Mouse (Mus musculus): ENCODE data around the gene Macrod2.

Gene Macrod2

DNA sequence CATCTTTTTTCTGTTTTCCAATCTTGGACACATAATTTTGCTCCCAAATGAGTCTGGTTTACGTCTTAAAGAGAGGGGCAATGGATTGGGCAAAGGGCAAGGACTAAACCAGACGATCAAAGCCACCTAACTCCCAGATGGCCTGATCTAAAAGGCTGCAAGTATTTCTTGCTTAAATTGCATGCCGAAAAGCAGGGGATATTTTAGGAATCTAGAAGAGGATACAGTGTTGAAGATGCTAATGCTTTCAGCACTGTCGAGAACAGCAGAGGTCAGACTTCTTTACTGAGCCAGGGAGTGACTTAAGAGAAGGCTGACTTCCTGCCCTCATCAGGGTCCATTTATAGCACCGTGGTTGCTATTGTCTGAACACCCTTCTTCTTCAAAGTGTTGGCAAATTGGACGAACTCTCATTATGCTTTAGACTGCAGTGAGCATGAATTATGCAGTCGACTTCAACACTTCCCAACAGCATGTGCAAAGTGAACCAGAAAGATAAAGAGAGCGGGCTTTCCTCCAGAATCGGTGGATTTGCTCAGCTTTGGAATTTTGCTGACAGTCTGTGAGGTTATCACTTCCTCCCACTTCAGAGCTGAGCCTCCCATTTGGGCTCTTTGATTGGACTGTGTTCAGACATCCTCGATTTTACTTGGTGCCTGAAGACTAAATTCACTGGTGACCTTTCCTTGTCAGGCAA is 1481.2 kb downstream of the Macrod2 start:
- DNase-seq = no peak

DNA sequence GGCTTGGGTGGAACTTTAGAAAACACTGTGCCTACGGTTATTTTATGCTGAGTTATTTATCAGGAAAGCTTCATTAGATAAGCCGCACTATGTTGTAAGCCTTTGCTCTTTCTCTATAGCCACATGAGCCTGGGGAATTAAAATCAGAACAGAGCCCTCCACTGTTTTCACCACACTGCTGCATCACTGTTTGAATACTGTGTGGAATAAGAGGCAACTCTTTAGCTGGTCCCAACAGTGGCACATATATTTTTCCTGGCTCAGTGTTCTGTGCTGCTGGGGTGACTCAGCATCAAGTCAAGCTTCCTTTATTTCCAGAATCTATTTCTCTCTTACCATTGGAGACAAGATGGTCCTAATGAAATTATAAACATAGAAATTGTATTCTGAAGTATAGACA is 1481.8 kb downstream of the Macrod2 start:
- no peak for DNase-seq

DNA sequence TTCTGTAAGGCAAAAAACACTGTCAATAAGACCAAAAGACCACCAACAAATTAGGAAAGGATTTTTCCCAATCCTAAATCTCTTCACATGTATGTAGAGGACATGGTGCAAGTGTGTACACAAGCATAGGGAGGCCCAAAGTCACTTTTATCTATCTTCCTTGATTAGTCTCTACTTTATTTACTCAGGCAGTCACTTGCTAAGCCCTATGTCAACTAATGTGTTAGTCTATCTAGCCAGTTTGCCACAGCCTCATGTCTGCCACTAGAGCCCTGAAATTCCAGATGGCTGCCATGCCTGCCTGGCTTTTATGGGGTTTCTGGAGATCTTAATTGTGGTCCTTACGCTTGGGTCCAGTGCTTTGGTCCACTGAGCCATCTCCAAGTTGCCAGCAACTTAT is 1483.4 kb downstream of the Macrod2 start:
- DNase-seq = no peak

DNA sequence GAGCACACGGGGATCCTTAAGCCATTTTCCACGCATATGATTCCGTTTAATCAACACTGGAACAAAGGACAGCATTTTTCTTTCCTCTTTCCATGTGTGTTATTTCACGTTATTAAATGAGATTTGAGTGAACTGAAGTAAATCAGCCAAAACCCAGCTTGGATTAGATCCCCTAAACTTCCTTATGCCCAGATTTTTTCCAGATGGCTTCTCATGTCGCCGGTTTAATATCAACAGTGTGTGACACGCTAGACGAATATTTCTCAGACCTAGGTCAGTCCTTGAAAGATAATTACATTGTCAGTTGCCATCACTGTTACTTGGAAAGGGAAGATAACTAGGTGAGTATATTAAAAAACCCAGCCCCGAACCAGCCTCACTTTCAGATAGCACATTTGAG is 1484.6 kb downstream of the Macrod2 start:
- DNase-seq = no peak

DNA sequence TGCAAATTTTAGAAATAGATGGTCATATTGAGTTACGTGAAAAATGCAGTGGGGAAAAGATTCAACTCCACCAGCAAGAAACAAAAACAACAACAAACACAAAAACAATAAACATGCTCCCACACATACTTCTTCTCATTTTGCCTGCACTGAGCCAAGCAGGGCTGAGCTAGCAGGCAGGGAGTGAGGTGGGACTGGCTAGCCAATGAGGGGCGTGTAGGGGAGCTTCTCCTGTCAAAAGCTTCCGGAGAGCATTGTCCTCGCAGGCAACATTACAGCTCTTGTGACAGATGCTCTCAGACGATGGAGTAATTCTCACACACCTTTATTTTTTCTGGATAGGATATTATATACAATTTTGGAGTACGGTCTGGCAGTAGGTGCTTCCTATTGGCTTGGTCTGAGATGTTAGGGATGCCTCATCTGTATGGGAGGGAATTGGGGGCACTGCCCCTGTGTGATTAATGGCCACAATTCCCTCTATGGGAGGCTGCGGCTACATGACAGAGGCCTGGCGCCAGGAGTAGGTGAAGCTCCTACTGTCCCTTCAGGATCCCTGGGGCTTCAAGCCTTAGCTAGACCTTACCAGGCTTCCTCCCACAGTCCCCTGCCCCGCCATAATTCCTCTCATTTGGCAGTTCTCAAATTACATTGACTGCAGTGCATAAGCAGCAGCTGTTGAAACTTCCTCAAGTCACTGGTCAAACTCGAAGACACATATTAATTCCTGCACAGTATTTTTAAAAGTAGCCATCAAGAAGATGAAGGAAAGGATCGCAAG is 1491.8 kb downstream of the Macrod2 start:
- no peak for DNase-seq

DNA sequence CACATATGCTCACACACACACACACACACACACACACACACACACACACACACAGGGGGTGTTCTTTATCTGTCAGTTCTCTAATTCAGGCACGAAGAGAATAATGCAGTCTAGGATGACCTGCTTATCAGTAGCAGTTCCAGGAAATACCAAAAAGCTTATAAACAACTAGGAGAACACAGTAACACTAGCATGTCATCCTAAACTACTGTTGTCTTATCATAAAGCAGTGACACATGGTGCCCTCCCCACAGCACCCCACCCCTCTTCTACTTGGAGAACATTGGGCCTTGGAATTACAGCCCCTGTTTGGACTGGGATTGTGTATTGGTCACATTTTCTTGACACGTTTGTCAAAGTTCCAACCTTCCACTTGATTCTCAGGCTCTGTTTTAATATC is 1494.4 kb downstream of the Macrod2 start:
- no peak for DNase-seq

DNA sequence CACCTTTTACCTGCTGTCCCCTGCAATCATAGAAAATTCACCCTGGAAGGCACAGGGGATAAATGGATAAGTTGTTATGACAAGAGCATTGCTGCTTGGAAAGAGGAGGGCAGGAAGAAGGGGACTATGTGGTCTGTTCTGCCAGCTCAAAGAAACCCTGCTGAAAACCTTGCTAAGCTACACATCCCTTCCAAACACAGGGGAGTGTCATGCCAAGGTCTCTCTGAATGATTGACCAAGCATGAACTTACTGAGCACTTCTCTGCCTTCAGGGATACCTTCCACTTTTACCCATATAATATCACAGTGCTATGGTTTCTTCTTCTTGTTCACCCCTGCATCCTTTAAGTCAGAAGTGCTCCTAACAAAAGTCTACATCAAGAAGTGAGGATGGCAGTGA is 1502.8 kb downstream of the Macrod2 start:
- no peak for DNase-seq

DNA sequence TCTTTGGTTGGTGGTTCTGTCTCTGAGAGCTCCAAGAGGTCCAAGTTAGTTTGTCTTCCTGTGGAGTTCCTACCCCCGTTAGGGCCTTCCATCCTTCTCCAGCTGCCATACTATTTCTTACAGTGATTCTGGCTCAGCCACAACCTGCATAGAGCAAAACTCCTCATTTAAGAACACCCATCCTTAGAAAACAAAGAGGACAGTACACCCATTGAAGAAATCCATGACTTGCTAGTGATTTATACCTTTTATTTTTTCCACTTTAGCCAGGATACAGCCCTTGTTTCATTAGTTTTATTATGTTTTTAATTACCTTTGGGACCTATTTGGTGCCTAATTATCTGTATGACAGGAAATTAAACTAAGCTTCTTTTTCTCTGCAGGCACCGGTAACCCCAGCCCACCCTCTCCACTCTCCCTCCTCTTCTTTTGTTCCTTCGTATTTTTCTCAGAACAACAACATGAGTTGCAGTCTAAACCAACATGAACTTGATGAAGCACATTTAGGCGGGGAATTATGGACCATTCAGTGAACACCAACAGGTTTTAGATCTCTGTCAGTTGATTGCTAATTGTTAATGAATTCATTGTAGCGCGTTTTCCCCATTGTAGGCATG is 1516.8 kb downstream of the Macrod2 start:
- DNase-seq = no peak

DNA sequence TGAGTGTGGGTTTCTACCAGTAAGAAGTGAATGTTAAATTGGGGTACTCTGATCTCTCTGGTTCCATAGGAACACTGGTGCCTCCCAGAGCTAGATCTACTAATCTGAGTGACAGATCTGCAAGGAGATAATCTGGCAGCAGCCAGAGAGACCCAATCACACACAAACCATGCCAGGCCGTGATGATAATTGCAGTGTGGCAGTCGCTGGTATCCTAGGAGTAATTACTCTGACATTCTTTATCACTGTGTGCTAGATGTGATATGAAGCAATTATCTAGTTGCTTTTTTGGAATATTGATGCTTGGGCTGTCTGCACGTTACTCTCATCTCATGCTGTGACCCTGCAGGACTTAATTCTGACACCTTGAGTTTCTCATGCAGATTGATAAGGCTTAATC is 1518.4 kb downstream of the Macrod2 start:
- no peak for DNase-seq

DNA sequence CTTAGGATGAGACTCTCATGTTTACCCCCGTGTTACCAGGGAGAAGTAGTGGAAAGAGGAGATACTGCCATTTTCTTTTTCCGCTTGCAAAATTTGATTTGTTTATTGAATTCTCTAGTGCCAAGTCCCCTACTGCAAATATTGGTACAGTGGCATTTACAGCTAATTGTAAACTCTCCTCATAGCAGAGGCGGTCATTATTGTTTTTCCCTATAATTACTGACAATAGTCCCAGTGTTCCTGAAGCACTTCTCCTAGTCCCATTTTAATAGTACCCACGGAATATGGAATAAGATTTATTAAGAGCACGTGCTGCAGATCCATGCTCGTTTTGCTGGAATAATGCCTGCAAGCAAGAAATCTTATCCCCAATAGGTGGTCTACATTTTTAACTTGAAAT is 1518.8 kb downstream of the Macrod2 start:
- DNase-seq = no peak

DNA sequence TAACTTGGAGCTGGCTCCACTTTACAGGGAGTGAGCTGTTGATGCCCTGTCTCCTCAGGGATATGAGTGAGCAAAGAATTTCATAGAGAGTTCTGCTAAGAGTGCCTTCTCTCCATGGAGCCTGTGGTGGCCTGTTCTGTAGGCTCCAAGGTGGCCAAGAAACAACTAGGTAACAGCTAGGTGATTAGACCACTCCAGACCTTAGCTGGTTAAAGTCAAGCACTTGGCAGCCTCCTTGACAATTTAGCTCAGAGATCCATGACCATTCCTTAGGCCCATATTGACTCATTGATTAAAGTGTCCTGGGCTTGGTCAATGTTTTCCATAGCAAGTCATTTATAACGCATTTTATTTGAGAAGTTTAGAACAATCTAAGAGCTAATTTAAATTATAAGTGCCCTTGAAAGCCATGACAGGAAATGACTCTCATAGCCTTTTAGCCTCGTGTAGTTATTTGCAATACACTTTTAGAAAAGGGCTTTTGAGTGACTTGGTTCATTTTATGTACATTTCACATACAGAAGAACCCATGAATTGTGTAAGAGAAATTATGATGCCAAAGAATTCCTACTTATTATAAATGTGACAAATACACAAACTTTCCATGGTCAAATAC is 1525.4 kb downstream of the Macrod2 start:
- DNase-seq = no peak

DNA sequence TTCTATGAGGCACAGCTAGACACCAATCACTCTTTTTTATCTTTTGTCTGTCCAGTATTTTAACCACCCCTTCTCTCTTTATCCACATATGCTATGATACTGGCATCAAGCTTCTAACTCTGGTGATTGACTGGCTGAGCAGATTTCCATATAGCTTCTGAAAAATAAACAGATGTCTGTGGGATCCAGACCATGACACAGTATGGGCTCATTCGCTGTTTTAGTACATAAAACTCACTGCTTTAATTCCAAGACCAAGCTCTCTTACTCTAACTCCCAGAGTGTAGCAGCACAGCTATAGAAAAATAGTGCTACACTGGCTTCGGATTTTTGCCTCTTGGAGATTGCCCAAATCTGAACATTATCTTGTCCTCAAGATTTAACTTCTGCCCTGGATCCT is 1540.0 kb downstream of the Macrod2 start:
- DNase-seq = no peak

DNA sequence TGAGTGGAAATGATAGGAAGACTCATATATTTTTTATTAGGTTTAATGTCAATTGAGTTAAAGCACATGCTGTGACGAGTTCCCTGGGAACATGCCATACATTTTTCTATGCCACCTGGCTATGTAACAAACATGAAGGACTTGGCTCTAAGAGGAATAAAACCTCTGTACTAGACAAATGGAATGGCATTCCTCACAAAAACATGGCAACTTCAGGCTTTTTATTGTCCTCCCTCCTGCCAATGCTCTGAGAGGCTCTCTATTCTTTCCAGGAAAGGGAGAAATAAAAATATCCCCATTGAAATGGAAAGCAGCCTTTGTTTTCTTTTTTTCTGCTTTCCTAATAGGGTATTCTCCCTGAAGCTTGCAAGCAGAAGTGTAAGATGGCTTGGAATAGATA is 1559.7 kb downstream of the Macrod2 start:
- DNase-seq = no peak

DNA sequence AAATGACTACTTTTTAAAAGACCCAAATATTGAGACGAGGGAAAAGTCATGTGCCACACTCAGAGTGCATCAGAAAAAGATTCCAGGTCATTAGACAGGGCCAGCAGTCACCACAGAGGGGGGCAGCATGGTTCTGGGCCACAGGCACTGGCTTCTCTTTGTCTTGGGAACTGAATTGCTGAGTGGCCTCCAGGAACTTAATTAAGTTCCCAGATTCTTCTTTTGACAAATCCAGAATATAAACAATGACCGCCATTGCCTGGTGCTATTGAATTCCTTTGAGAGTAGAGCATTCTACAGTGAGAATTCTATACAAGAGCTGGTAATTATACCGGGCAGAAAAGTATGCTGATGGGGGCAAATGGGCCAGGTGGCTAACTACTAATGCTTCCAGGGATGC is 1560.1 kb downstream of the Macrod2 start:
- no peak for DNase-seq

DNA sequence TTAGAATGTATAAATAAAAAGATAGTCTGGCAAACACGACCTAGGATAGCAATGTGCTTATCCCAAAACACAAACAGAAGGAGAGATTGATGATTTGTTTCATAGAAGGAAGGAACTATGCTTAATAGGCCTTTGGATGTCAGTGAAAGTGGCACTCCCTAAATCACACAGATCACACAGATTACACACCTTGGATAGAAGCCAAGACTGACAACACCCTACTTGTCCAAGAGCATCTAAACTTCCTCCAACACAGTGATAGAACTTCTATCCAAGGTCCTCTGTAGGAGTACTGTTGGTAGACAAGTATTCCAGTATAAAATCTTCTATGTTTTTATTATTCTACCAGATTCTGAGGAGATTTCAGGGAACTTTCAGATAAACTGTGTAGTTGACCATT is 1567.8 kb downstream of the Macrod2 start:
- no peak for DNase-seq

DNA sequence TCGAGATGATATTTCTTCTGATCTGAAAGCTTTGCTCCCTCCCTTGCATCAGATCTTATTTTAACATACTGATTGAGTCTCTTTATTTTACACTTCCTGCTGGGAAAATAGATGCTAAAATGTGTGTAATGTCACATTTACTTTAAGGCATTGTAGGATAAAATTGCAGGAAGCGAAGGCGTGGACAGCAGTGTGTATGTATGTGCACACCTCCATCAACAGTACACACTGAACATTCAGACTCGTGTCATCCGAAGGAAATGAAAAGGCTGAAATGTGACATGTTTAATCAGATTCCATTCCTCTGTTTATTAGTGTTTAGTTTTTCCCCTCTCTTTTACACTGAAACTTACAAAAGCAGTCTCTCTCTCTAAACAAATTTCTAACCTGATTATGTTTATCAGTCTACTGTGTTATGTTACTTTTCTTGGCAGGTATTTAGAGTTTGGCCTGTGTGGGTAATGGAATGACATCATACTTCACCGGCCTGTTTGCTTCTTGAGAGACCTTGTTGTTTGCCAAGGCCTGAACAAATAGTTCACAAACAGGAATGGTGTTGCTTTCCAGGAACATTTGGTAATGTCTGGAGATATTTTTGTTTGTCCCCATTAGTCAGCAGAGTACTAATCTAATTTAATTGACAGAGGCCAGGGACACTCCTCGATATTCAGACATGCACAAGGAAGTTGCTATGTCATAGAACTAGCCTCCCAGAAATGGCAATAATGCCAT is 1588.7 kb downstream of the Macrod2 start:
- DNase-seq = no peak

DNA sequence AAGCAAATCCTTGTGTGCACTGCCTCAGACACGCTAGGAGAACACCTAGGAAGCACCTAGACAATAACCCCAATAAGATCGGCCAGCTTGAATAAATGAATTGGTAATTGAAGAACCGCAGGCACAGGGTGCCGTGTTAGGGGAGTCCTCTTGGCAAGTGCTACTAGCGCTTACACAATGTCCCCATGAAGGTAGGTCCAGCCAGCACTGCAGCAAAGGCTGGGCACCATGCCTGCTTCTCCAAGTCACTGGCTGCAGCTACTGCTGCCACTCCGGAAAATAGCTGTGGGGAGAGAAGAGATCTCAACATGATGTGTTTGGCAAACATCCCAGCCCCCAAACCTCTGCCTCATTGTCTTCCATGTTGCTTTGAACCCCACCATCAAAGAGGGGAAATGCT is 1603.8 kb downstream of the Macrod2 start:
- peak; percentile 63 for DNase-seq

DNA sequence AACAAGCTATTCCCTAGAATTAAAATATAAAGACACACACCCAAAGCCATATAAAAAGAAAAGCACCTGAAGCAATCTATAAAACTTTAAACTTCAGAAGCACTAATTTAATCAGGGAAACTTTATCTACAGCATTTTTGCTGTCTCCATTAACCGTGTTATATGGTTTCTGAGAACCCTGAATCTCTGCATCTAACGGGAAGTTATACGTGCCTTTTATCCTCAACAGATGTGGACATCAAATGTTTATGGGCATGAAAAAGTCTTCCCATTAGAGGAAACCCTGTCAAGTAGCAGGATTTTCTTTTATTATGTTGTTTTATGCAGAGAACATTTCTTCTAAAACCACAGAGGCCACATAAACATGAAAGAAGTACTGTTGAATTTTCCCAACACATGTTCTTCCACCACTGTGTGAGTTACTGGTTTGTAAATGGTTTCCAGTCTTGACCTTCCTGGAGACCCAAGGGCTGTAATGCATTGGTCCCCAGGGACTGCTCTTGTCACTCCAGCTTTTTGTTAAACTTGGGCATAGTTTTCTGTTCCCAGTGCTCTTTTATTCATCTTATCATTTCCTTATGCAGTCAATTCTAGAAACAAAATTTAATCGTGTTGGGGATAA is 1629.5 kb downstream of the Macrod2 start:
- no peak for DNase-seq

DNA sequence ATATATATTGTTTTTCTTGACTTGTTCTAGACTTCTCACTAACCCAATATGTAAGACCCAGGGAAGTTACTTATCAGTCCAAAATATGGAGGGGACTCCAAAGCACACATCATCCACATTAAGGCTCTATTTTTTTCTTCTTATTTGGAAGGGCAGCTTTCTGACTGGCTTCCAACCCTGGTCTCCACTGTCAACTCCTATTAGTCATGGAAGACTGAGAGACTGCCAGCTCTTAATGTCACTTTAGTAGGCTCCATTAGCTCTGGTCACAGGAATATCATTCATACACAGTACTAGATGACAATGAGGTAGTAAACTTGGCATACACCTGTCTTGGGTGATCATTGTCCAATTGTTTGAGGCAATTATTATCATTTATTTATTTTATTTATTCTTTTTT is 1631.6 kb downstream of the Macrod2 start:
- DNase-seq = peak; percentile 10

DNA sequence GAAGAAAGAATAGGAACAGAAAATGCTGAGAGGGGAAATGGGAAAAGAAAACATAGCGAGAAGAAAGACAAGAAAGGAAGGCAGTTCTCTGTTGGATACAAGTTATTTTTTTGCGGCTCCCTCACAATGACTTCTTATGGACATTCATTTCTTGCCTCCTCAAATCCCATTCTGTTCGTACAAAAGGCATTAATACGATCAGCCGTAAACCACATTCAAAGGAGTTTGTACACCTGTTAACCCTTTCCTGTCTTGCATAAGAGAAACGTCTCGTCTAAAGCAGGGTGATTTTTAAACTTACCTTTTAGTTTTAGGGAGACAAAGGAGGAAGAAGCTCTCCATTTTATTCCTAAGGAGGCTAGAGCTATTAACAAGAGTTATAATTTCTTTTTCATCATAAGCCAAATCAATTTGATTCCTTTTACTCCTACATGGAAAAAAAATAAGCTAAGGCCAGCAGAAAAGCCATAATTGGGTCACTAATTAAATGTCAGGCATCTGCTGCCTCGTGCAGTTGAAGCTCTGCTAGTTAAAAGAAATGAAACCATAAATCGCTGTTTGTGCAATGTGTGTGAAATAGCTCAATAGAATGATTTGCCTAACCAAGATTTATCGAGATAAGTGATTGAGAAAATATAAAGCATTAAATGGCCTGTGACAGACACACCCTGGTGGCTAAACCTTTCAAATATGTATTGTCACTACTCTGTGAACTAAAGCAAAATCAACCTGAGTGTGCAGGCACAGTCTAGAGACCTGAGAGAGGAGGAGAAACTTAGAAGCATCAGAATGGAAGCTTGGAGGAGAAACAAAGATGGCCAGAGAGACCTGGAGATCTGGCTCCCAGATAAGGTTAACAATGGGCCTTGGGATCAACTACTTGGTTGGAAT is 1635.9 kb downstream of the Macrod2 start:
- peak; percentile 4 for DNase-seq

DNA sequence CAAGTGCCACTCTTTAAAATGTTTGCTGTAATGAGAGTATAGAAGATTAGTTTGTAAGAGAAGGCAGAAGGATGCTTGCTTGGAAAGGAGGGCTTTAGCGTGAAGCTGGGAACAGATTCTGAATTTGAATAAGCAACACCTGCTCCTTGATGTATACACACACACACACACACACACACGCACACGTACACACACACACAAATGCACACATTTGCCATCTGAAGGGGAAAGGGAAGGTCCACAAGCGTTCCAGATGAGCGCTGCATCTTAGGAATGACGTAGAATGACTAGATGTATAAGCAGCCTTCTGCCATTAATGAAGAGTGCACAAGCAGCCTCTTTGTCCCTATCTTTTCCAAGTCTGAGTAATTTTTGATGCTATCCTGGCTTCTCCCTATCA is 1660.5 kb downstream of the Macrod2 start:
- no peak for DNase-seq

Data from cerebellum, adult 11 months (tissue).